Mouse (Mus musculus): ENCODE measurements around the gene Sart1.

DNA sequence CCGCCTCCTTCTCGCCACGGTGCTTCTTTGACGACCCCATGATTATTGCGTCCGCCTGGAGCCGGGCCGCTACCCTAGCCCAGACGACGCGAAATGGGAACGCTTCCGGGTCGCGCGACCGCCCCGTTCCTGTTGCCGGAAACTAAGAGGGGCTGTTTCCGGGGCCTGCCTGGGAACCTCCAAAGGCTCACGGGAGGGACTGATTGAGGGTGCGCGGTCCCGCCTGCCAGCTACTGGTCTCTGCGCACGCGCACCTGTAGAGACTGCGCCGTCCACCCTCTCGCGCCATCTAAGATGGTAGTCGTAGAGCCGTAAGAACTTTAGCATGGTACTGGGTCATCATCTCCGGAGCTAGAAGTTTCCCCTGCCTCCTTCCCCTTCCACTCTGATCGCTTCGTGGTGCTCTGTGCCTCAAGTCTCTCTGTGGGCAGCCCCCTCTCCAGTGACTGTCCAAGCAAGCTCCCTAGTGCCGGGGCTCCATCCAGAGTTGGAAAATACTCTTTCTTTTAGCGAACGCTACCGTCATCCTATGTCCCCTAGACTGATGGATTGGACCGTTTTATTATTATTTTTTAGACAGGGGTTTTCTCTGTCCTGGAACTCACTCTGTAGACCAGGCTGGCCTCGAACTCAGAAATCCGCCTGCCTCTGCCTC, at the start of gene Sart1:
- 0 out of 2 replicates have a peak, but pooled peaks have one; percentile 26 for TF ChIP-seq CTCF (IDR thresholded peaks at IDR 0.05; ENCODE audit: borderline replicate concordance, control insufficient read depth, extremely low read depth, insufficient read depth, low read length, poor library complexity)
- peak; percentile 95 for TF ChIP-seq POLR2A (IDR thresholded peaks at IDR 0.05; ENCODE audit: control insufficient read depth, extremely low read depth, insufficient read depth, low read length, poor library complexity)
